Mouse (Mus musculus) CH12.LX (cell line): ENCODE measurements at regions not wholly inside any gene's neighbourhood (a gene's known extent, or its start where the extent isn't known, plus 50 kb on each side); places are given as distances from the start of the nearest gene placed in this dataset.

ENCODE experiments used
- DNase-seq: peaks from one replicate; pipeline ENCODE4 v3.0.0-alpha.2; 2013; ENCODE audit errors: extremely low read depth
- H3K27ac ChIP-seq: 2 replicates; pipeline ENCODE4 v1.5.1; 2012; ENCODE audit warnings: low read depth, mild to moderate bottlenecking, control low read depth, moderate library complexity; ENCODE audit not compliant: insufficient read depth
- H3K27me3 ChIP-seq: replicated peaks from 2 replicates; pipeline ENCODE3; 2012; ENCODE audit warnings: inconsistent platforms
- H3K36me3 ChIP-seq, 2 experiments: replicated peaks in 1 of 2; 2 replicates each; pipeline versions ENCODE3 to v1.6.1; 2012; ENCODE audit warnings: inconsistent platforms in 1 of 2, low read length in 1 of 2, mild to moderate bottlenecking in 1 of 2, mixed read lengths in 1 of 2, moderate library complexity in 1 of 2; ENCODE audit not compliant: control insufficient read depth in 1 of 2, insufficient read depth in 1 of 2
- H3K4me1 ChIP-seq, 2 experiments: 2 replicates each; pipeline ENCODE4 v1.6.1; 2012; ENCODE audit warnings: inconsistent platforms in 1 of 2, moderate library complexity in 1 of 2; ENCODE audit not compliant: insufficient read depth in 2 of 2, control insufficient read depth in 1 of 2
- H3K4me2 ChIP-seq: 2 replicates; pipeline ENCODE4 v1.6.1; 2012; ENCODE audit warnings: low read depth, mild to moderate bottlenecking, control low read depth; ENCODE audit not compliant: poor library complexity, insufficient read depth, severe bottlenecking
- H3K4me3 ChIP-seq, 3 experiments: fragments of 150-350 bp in 1 of 3; sonication (generic) in 1 of 3; replicated peaks in 1 of 3; 2 replicates each; pipeline versions ENCODE3 to v1.5.1; 2011 to 2012; ENCODE audit warnings: low read depth in 2 of 3, low read length in 2 of 3, mild to moderate bottlenecking in 2 of 3, moderate library complexity in 2 of 3, control low read depth in 1 of 3, improper control_type of control experiment in 1 of 3, inconsistent platforms in 1 of 3, mixed read lengths in 1 of 3; ENCODE audit not compliant: poor library complexity in 1 of 3
- H3K79me2 ChIP-seq: replicated peaks from 2 replicates; pipeline ENCODE4 v1.6.1; 2012; ENCODE audit warnings: mild to moderate bottlenecking, moderate library complexity; ENCODE audit not compliant: control insufficient read depth, poor library complexity, insufficient read depth, severe bottlenecking; ENCODE audit errors: extremely low read depth
- H3K9ac ChIP-seq: 2 replicates; pipeline ENCODE4 v1.6.1; 2012; ENCODE audit warnings: low read depth, mild to moderate bottlenecking, control low read depth, moderate library complexity; ENCODE audit not compliant: insufficient read depth
- H3K9me3 ChIP-seq: replicated peaks from 2 replicates; pipeline ENCODE3; 2012; ENCODE audit warnings: low read length, inconsistent platforms, mixed read lengths
- CTCF ChIP-seq, 2 experiments: IDR thresholded peaks in 1 of 2; conservative IDR thresholded peaks in 1 of 2; 2 replicates each; pipeline ENCODE4 v1.5.1; 2011 to 2012; ENCODE audit warnings: low read depth in 2 of 2, low read length in 2 of 2, improper control_type of control experiment in 1 of 2, inconsistent platforms in 1 of 2, mild to moderate bottlenecking in 1 of 2, moderate library complexity in 1 of 2
- EP300 ChIP-seq: IDR thresholded peaks from 2 replicates; pipeline ENCODE4 v1.6.1; 2011; ENCODE audit warnings: low read length, improper control_type of control experiment
- GABPA ChIP-seq: IDR thresholded peaks from 2 replicates; pipeline ENCODE4 v1.6.1; 2012; ENCODE audit warnings: low read depth, low read length, improper control_type of control experiment, inconsistent platforms; ENCODE audit not compliant: insufficient replicate concordance
- HCFC1 ChIP-seq: IDR thresholded peaks from 2 replicates; pipeline ENCODE4 v1.6.1; 2012; ENCODE audit warnings: low read depth, mild to moderate bottlenecking, inconsistent platforms, low read length, improper control_type of control experiment
- JUND ChIP-seq: conservative IDR thresholded peaks from 2 replicates; pipeline ENCODE4 v1.6.1; 2011; ENCODE audit warnings: low read depth, low read length, improper control_type of control experiment
- KAT2A ChIP-seq: IDR thresholded peaks from 2 replicates; pipeline ENCODE4 v1.6.1; 2012; ENCODE audit warnings: low read length, improper control_type of control experiment, inconsistent platforms; ENCODE audit not compliant: insufficient replicate concordance
- MAZ ChIP-seq: IDR thresholded peaks from 2 replicates; pipeline ENCODE4 v1.6.1; 2012; ENCODE audit warnings: low read depth, mild to moderate bottlenecking, inconsistent platforms, low read length, improper control_type of control experiment, moderate library complexity
- MXI1 ChIP-seq: IDR thresholded peaks from 2 replicates; pipeline ENCODE4 v1.6.1; 2011; ENCODE audit warnings: mild to moderate bottlenecking, low read depth, low read length, improper control_type of control experiment
- NELFE ChIP-seq: IDR thresholded peaks from 2 replicates; pipeline ENCODE4 v1.6.1; 2011; ENCODE audit warnings: low read depth, low read length, improper control_type of control experiment
- PAX5 ChIP-seq: IDR thresholded peaks from 2 replicates; pipeline ENCODE4 v1.6.1; 2012; ENCODE audit warnings: low read length, inconsistent platforms, mixed read lengths
- POLR2A ChIP-seq: IDR thresholded peaks from 2 replicates; pipeline ENCODE4 v1.6.1; 2011; ENCODE audit warnings: low read depth, mild to moderate bottlenecking, improper control_type of control experiment, low read length
- RAD21 ChIP-seq: IDR thresholded peaks from 2 replicates; pipeline ENCODE4 v1.6.1; 2011; ENCODE audit warnings: low read depth, mild to moderate bottlenecking, low read length, improper control_type of control experiment, moderate library complexity
- RCOR1 ChIP-seq: conservative IDR thresholded peaks from 2 replicates; pipeline ENCODE4 v1.6.1; 2012; ENCODE audit warnings: low read depth, mild to moderate bottlenecking, inconsistent platforms, low read length, improper control_type of control experiment
- SIN3A ChIP-seq: IDR thresholded peaks from 2 replicates; pipeline ENCODE4 v1.6.1; 2012; ENCODE audit warnings: low read length, improper control_type of control experiment, inconsistent platforms
- SMC3 ChIP-seq: IDR thresholded peaks from 2 replicates; pipeline ENCODE4 v1.6.1; 2011; ENCODE audit warnings: low read depth, low read length, improper control_type of control experiment
- TBP ChIP-seq: conservative IDR thresholded peaks from 2 replicates; pipeline ENCODE4 v1.6.1; 2011; ENCODE audit warnings: low read depth, low read length, improper control_type of control experiment
- TCF12 ChIP-seq: IDR thresholded peaks from 2 replicates; pipeline ENCODE4 v1.6.1; 2014; ENCODE audit warnings: low read depth, mild to moderate bottlenecking, inconsistent platforms, low read length, improper control_type of control experiment
- UBTF ChIP-seq: IDR thresholded peaks from 2 replicates; pipeline ENCODE4 v1.6.1; 2012; ENCODE audit warnings: low read depth, mild to moderate bottlenecking, inconsistent platforms, low read length, improper control_type of control experiment, moderate library complexity
- ZNF384 ChIP-seq: IDR thresholded peaks from 2 replicates; pipeline ENCODE4 v1.6.1; 2012; ENCODE audit warnings: low read depth, low read length, improper control_type of control experiment, inconsistent platforms
- dilution Hi-C: fragments of 300-500 bp; cut with MboI; formaldehyde crosslinking; loops from 2 replicates; pipeline ENCODE4 v1.14.3; 2020; ENCODE audit warnings: low sequenced_read_pairs; ENCODE audit not compliant: extremely low pct_unique_long_range_greater_than_20kb, extremely low pct_ligation_motif_present
- in situ Hi-C: fragments of 300-500 bp; cut with MboI; formaldehyde crosslinking; loops from 3 replicates; pipeline ENCODE4 v1.14.3; 2019; ENCODE audit warnings: low sequenced_read_pairs, low pct_ligation_motif_present, low pct_unique_long_range_greater_than_20kb, mixed read lengths

DNA sequence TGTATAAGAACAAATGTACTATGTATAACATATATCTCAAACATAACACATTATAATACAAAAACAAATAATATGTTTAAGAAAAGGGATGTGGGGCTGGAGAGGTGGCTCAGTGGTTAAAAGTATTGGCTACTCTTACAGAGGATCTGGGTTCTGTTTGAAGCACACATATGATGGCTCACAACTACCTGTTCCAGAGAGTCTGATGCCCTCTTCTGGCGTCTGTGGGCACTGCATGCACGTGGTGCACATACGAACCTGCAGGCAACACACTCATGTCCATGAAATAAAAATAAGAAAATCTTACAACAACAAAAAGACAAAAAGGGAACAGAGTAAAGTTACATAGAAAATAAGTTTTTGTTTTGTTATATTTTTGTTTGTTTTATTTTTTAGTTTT lies 114.8 kb upstream of the Bmp4 start:
- peak; percentile 18 for TF ChIP-seq SMC3
- TF ChIP-seq PAX5, result no peak
- TF ChIP-seq CTCF (conservative IDR thresholded peaks at IDR 0.05 in 1 of 2, IDR thresholded peaks at IDR 0.05 in 1 of 2; ENCODE audit: low read depth in 2 of 2, low read length in 2 of 2), result peak; percentile 17 to 25; a peak in 1 of 4 replicates
- no peak for TF ChIP-seq KAT2A
- peak; percentile 17 for TF ChIP-seq RAD21
- TF ChIP-seq, all 38 proteins: peak for 3
- dilution Hi-C loops, result no loop called here
- peak; percentile 7 for DNase-seq

DNA sequence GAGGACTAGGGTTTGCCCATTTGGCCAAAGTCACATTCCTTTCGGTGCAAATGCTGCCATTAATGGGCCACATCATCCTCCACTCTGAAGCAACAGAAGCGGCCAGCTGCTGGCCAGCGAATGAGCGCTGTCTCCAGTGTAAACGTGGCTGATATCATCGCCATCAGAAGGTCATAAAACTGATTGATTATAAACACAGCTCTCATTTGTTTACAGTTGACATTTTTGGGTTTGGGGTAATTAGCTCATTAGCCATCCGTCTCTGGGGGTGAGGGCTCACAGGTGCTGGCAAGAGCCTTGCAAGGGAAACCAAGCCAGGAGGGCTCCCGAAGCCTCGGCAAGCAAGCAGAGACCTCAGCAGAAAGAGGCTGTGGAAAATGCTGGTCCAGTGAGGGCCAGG lies 101.1 kb upstream of the Bmp4 start:
- Histone ChIP-seq H3K4me1 (no peaks in the 10 kb centered on the region), H3K4me2 (no peak overlapping the region), H3K4me3 (no peak overlapping the region), H3K9ac (no peak overlapping the region), H3K79me2 (no peaks in the 10 kb centered on the region), H3K27ac (no peak overlapping the region), H3K9me3 (no peaks in the 10 kb centered on the region), H3K27me3 (no peaks in the 10 kb centered on the region), H3K36me3 (no peaks in the 10 kb centered on the region)
- dilution Hi-C loops, result no loop called here
- no peak for DNase-seq
- no peak for TF ChIP-seq MAZ
- no peak for TF ChIP-seq UBTF
- TF ChIP-seq SMC3, result no peak
- no peak for TF ChIP-seq ZNF384
- no peak for TF ChIP-seq PAX5
- TF ChIP-seq NELFE, result no peak
- TF ChIP-seq JUND, result no peak
- no peak for TF ChIP-seq EP300
- TF ChIP-seq GABPA, result no peak
- no peak for TF ChIP-seq POLR2A
- no peak for TF ChIP-seq RCOR1
- TF ChIP-seq SIN3A, result no peak
- TF ChIP-seq TBP, result no peak
- no peak for TF ChIP-seq MXI1
- no peak for TF ChIP-seq KAT2A
- no peak for TF ChIP-seq TCF12
- TF ChIP-seq HCFC1, result no peak
- in situ Hi-C loops, result no loop called here

More for the DNA sequence above, 114.8 kb upstream of the Bmp4 start:
- Histone ChIP-seq H3K9me3 (peaks cover 2% of the 10 kb centered on the region), H3K4me3 (no peak overlapping the region), H3K27me3 (no peaks in the 10 kb centered on the region), H3K4me1 (no peaks in the 10 kb centered on the region), H3K4me2 (no peak overlapping the region), H3K9ac (no peak overlapping the region), H3K36me3 (no peaks in the 10 kb centered on the region), H3K79me2 (no peaks in the 10 kb centered on the region), H3K27ac (no peak overlapping the region)
- in situ Hi-C loops, result no loop called here
